Comparison of ENCODE assay signal across 8 mouse cellular contexts in the genomic region with DNA sequence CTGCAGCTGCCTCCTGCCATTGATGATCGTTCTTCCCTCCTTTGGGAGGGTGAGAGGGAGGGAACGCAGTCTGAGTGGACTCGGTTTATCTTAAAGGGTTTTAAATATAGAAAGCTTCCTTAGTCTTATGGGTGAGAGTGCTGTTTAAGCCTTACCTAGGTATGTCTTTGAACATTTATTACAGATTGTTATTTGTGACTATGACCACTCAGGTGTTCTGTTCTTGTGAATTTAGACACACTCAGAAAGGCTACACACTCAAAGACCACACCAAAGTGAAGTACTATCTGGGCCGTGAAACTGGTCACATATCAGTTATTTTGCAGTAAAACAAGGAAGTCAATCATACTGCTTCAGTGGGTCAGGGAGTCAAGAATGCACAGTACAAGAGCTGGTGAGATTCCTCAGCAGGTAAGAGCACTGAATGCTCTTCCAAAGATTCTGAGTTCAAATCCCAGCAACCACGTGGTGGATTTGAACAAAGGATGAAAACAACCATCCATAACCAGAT. TPM values are rescaled to one million over a fixed set of nuclear protein-coding genes. Genes with fewer than 3 reads are reported as not detected.
A peak's percentile ranks its signal among the peaks of the same experiment; 100 is the strongest.
DNase-seq lines count a peak whose midpoint lies in the region; ATAC-seq lines count a peak whose summit lies in the region.

No protein-coding gene starts in this region.

- intact Hi-C loops in heart, postnatal 25 days (cut with DNase I), result no loop called here

- no peak overlapping the region for H3K4me3 ChIP-seq in intestine, embryonic 15.5 days (replicated peaks)
- H3K4me3 ChIP-seq in limb, embryonic 13.5 days, result no peak overlapping the region
- H3K4me3 ChIP-seq in midbrain, embryonic 14.5 days (replicated peaks; ENCODE audit: low read depth, low read length), result no peak overlapping the region
- H3K4me3 ChIP-seq in stomach, embryonic 14.5 days (ENCODE audit: low read depth, low read length), result no peak overlapping the region

- no peak for ATAC-seq in intestine, embryonic 15.5 days
- ATAC-seq in limb, embryonic 13.5 days (ENCODE audit: low FRiP score, low read depth), result no peak; the same call in 1 of the 2 replicates
- ATAC-seq in midbrain, embryonic 14.5 days (ENCODE audit: low FRiP score, low TSS enrichment), result no peak
- peak; percentile 80 for ATAC-seq in stomach, embryonic 14.5 days (ENCODE audit: insufficient number of reproducible peaks, insufficient read depth, low FRiP score, low read depth)

- no peaks in the 10 kb centered on the region; the same call in 1 of the 2 replicates for H3K4me1 ChIP-seq in intestine, embryonic 15.5 days (replicated peaks)
- peaks cover 11% of the 10 kb centered on the region; the same call in 1 of the 2 replicates for H3K4me1 ChIP-seq in limb, embryonic 13.5 days
- 0 out of 2 replicates have a peak, but pooled peaks cover 4% of the 10 kb centered on the region for H3K4me1 ChIP-seq in midbrain, embryonic 14.5 days (ENCODE audit: control insufficient read depth, insufficient read depth, low read length)
- 0 out of 2 replicates have a peak, but pooled peaks cover 4% of the 10 kb centered on the region for H3K4me1 ChIP-seq in stomach, embryonic 14.5 days (ENCODE audit: control insufficient read depth, insufficient read depth, low read length)

- H3K9ac ChIP-seq in intestine, embryonic 15.5 days, result no peak overlapping the region
- H3K9ac ChIP-seq in limb, embryonic 13.5 days, result no peak overlapping the region
- no peak overlapping the region for H3K9ac ChIP-seq in midbrain, embryonic 14.5 days (replicated peaks; ENCODE audit: low read length)
- H3K9ac ChIP-seq in stomach, embryonic 14.5 days (replicated peaks; ENCODE audit: low read depth, low read length), result no peak overlapping the region

- DNase-seq in heart, adult 11 months, result peak; percentile 97
- DNase-seq in heart, postnatal 25 days (ENCODE audit: low spot score), result no peak
- peak; percentile 79 for DNase-seq in cerebellum, adult 9-11 months
- DNase-seq in frontal cortex, adult 2 months (ENCODE audit: extremely low spot score in 1 of 2, low spot score in 1 of 2), result peak; percentile 76 to 84
- DNase-seq in midbrain, embryonic 14.5 days, result peak; percentile 84

- no peaks in the 10 kb centered on the region for H3K27me3 ChIP-seq in intestine, embryonic 15.5 days (replicated peaks)
- no peaks in the 10 kb centered on the region for H3K27me3 ChIP-seq in limb, embryonic 13.5 days
- H3K27me3 ChIP-seq in midbrain, embryonic 14.5 days (ENCODE audit: control insufficient read depth, insufficient read depth, low read length), result no peaks in the 10 kb centered on the region
- H3K27me3 ChIP-seq in stomach, embryonic 14.5 days (ENCODE audit: control insufficient read depth, insufficient read depth, low read length), result no peaks in the 10 kb centered on the region

- H3K27ac ChIP-seq in intestine, embryonic 15.5 days, result peak overlapping the region; percentile 72
- peak overlapping the region; percentile 7; the same call in 1 of the 2 replicates for H3K27ac ChIP-seq in limb, embryonic 13.5 days
- peak overlapping the region; percentile 84 for H3K27ac ChIP-seq in midbrain, embryonic 14.5 days (replicated peaks; ENCODE audit: low read depth, low read length)
- H3K27ac ChIP-seq in stomach, embryonic 14.5 days (ENCODE audit: low read length), result peak overlapping the region; percentile 44

- H3K9me3 ChIP-seq in intestine, embryonic 15.5 days, result no peaks in the 10 kb centered on the region
- no peaks in the 10 kb centered on the region for H3K9me3 ChIP-seq in limb, embryonic 13.5 days
- H3K9me3 ChIP-seq in midbrain, embryonic 14.5 days (ENCODE audit: control insufficient read depth, low read length), result no peaks in the 10 kb centered on the region
- no peaks in the 10 kb centered on the region for H3K9me3 ChIP-seq in stomach, embryonic 14.5 days (ENCODE audit: control insufficient read depth, low read depth, low read length)

- no peaks in the 10 kb centered on the region for H3K36me3 ChIP-seq in intestine, embryonic 15.5 days
- no peaks in the 10 kb centered on the region for H3K36me3 ChIP-seq in limb, embryonic 13.5 days
- no peaks in the 10 kb centered on the region for H3K36me3 ChIP-seq in midbrain, embryonic 14.5 days (ENCODE audit: control insufficient read depth, insufficient read depth, low read length)
- no peaks in the 10 kb centered on the region for H3K36me3 ChIP-seq in stomach, embryonic 14.5 days (ENCODE audit: control insufficient read depth, insufficient read depth, low read length)

- H3K4me2 ChIP-seq in intestine, embryonic 15.5 days (replicated peaks), result no peak overlapping the region
- H3K4me2 ChIP-seq in limb, embryonic 13.5 days (replicated peaks), result no peak overlapping the region
- no peak overlapping the region for H3K4me2 ChIP-seq in midbrain, embryonic 14.5 days (ENCODE audit: low read length)
- H3K4me2 ChIP-seq in stomach, embryonic 14.5 days (replicated peaks; ENCODE audit: low read depth, low read length), result no peak overlapping the region

- WGBS in intestine, embryonic 15.5 days, result 0% methylated on average over 5 of the region's 5 CpGs
- 0% methylated on average over 5 of the region's 5 CpGs for WGBS in limb, embryonic 13.5 days
- 2% methylated on average over 5 of the region's 5 CpGs for WGBS in midbrain, embryonic 14.5 days
- under 1% methylated on average over 5 of the region's 5 CpGs for WGBS in stomach, embryonic 14.5 days

RNA-seq across cellular contexts. Expression of gene Tex14, which starts 38.6 kb away (rescaled TPM):
- under 1 TPM; 0.36 to 0.47 TPM for total RNA-seq in heart, postnatal 25 days (2021)
- 0.15 and 0.34 TPM in 2 replicates for polyA plus RNA-seq in frontal cortex, adult 2 months (2012; rRNA removed)
- polyA plus RNA-seq in intestine, embryonic 15.5 days (2015; fragmentation: Nextera tagmentation; extraction: Ambion mirVana), result 0.37 and 0.96 TPM in 2 replicates
- 0.93 and 1.3 TPM in 2 replicates for polyA plus RNA-seq in limb, embryonic 13.5 days (2015; fragmentation: Nextera tagmentation; extraction: Ambion mirVana)
- 0.86 and 0.92 TPM in 2 replicates for polyA plus RNA-seq in midbrain, embryonic 14.5 days (2014; fragmentation: Nextera tagmentation; extraction: Ambion mirVana)
- not detected in 2 replicates for polyA plus RNA-seq in stomach, embryonic 14.5 days (2014; fragmentation: Nextera tagmentation; extraction: Ambion mirVana)

RNA-seq across cellular contexts. Expression of gene Rad51c, which starts 38.7 kb away (rescaled TPM):
- 1 to 10 TPM; 1.6 to 1.7 TPM for total RNA-seq in heart, postnatal 25 days (2021)
- polyA plus RNA-seq in frontal cortex, adult 2 months (2012; rRNA removed), result 3.5 and 3.7 TPM in 2 replicates
- 6.3 and 7.0 TPM in 2 replicates for polyA plus RNA-seq in intestine, embryonic 15.5 days (2015; fragmentation: Nextera tagmentation; extraction: Ambion mirVana)
- 10.0 and 10.2 TPM in 2 replicates for polyA plus RNA-seq in limb, embryonic 13.5 days (2015; fragmentation: Nextera tagmentation; extraction: Ambion mirVana)
- polyA plus RNA-seq in midbrain, embryonic 14.5 days (2014; fragmentation: Nextera tagmentation; extraction: Ambion mirVana), result 3.3 and 5.6 TPM in 2 replicates
- polyA plus RNA-seq in stomach, embryonic 14.5 days (2014; fragmentation: Nextera tagmentation; extraction: Ambion mirVana), result 6.0 and 7.2 TPM in 2 replicates

Comparison
In these comparisons a context has a peak if more than half of its experiments do, and no peak if none do; other contexts are left out.
1. H3K27ac ChIP-seq: peak in every context shown above with its lines; median percentile 84 in midbrain, embryonic 14.5 days; 72 in intestine, embryonic 15.5 days; 44 in stomach, embryonic 14.5 days; 7 in limb, embryonic 13.5 days.